Mouse (Mus musculus): ENCODE data around the gene Ccdc91. TPM values are rescaled to one million over a fixed set of nuclear protein-coding genes. Genes with fewer than 3 reads are reported as not detected.

Ccdc91 gene
- 26.2 and 26.4 TPM in 2 replicates for polyA plus RNA-seq (2021; fragmentation: Nextera tagmentation)
- long read RNA-seq, experiment 1, transcript Ccdc91-201 (13 exons, 2,459 nt) = major isoform, 15 of 35 reads
- long read RNA-seq, experiment 1, partial matches to known transcripts = 12 of 35 reads
- long read RNA-seq, experiment 1, other reads (novel, unspliced or antisense) = 8 of 35 reads
- long read RNA-seq, experiment 2, transcript Ccdc91-201 (13 exons, 2,459 nt) = major isoform, 207 of 320 reads
- long read RNA-seq, experiment 2, partial matches to known transcripts = 14 of 320 reads
- long read RNA-seq, experiment 2, other reads (novel, unspliced or antisense) = 99 of 320 reads

DNA sequence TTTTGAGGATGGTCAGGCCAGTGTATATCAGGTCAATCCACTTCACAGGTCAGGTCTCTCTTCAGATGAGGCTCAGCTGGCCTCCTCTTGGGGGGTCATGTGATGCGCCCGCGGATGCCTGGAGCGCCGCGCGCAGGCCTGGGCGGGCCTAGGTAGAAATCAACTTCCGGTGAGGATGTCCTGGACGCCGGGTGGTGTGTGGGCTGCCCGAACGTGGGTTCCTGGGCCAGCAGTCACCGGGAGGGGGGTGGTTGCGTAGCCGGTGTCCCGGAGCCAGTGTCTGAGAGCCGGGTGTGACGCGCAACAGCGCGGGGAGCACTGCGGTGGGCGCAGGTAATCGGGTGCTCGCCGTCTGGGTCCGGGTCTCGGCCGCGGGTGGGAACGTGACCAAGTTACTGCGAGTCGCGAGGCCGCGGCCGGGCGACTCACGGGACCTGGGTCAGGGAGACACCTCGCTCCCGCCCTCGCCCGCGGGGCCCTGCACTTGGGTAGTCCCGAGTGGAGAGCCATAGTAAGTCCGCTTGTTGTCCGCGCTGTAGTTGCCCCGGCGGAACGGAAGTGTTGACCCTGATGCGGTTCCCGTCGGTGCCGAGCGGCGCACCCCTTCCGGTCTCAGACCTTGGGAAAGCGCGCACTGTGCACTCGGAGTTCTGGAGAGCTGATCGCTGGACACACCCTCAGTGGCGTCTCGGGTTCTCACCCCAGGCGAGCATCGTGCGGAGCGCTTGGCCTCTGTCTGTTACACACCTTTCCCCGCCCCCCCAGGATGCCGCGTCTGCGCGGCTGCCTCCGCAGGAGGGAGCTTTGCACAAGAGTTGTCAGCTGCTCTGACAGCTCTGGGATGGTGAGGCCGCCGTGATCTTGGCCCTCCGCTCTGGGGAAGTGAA, at the start of gene Ccdc91:
Gene Ccdc91 (plus strand): TSS at position 102 of the 887 bp plus-strand sequence.

Other genes starting within 250 kb of the Ccdc91 start
- gene Pthlh, start 211.6 kb upstream of the Ccdc91 start, polyA plus RNA-seq (2021; fragmentation: Nextera tagmentation) = 3.0 and 3.1 TPM in 2 replicates